Mouse (Mus musculus) cerebellum, adult 9-11 months (tissue): ENCODE data around the gene Thy1.

ENCODE experiments used
- DNase-seq: peaks from one replicate; pipeline ENCODE4 v3.0.0; 2022

The Thy1 gene

GRCm38 (mm10) chr9:44069252-44069651 is 26.1 kb downstream of the Thy1 start:
- DNase-seq = peak; percentile 43

DNA sequence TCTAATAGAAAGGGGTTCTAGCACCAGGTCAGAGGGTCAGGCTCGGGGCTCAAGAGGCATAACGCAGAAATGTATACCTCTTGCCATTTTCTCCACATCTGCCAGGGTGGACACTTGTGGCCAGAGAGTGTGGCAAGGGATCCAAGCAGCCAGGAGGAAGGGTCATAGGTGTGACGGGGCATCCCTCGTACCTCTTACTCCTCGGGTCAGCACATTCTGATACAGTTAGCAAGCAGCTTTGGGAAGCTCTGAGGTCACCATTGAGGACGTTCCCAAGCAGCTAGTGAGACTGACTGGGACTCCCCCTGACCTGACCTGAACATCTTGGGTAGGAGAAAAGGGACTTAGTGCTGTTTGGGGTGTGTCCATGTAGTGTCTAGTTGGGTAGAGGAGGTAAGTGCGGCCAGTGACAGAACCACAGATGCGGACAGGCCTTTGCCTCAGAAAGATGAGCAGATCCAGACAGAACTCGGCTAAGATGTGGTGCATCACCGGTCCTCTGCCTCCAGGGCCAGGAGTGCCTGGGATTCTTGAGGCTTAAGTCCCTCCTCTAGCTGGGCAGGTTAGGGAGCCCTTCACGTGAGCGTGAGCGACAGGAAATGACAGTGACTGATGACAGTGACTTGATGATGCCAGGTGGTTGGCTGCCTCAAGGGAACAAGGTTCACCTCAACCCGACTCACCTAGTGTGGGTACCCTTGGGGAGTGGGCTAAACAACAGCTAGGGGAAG is 27.1 kb downstream of the Thy1 start:
- peak; percentile 54 for DNase-seq

DNA sequence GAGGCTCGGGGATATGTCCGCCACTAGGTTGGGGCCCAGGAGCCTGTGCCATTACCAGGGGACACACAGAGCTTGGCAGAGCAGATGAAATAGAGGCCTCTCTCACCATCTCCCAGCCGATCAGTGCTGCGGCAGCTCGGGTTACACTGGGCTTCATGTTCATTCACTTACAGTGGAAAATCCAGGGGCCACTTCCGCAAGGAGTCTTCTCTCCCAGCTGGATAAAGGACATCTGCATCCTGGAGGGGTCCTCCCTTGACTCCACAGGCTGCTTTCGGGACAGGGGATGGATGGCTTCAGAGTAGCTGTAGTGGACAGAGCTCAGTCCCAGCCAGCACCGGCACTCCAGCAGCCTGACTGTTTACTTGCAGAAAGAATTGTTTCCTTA is 27.7 kb downstream of the Thy1 start:
- no peak for DNase-seq

GRCm38 (mm10) chr9:44071914-44072598 is 28.9 kb downstream of the Thy1 start:
- DNase-seq = peak; percentile 72

GRCm38 (mm10) chr9:44072599-44072915 is 29.4 kb downstream of the Thy1 start:
- DNase-seq = peak; percentile 69

GRCm38 (mm10) chr9:44073115-44073514 is 29.9 kb downstream of the Thy1 start:
- peak; percentile 76 for DNase-seq

DNA sequence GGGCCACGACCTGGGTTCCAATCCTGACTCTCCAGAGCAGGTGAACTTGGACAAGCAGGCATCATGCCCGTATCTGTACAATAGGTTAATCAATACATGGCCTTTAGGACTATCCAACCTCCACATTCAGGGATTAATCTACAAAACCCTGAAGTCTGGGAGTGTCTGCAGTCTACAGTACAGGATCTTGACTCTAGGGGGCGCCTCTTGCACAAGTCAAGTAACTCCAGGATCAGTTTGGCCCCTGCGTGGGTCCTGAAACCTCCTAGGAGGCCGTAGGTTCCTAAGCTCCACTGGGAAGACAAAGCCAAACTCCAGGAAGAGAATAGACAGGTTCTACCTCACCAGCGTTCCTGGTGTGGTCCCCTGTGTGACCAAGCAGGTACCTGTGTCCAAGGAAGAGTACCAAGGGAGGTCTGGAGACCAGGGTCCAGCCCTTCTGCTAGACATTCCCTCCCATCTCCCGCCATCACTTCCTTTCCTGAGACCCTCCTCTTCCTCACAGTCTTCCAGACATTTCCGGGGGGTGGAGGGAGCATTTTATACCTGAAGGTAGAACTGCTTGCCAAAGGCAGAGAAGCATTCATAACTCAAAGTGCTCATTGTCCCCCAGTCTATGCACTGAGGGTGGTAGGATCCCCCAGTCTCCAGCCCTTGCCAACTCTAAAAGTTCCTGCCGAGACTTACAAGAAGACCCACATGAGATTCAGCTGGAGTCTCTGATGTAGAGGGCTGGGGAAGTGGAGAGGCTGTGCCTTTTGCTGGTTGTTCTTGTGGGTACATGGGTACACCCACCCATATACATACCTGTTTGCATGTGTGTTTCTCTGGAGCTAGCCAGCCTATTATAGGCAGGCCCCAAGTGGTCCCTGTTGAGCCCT is 31.5 kb downstream of the Thy1 start:
- DNase-seq = peak; percentile 77

- DNase-seq = peak; percentile 75
These were observed 32.3 kb downstream of the Thy1 start for GRCm38 (mm10) chr9:44075276-44075995.

- DNase-seq = peak; percentile 72
These were observed 33.0 kb downstream of the Thy1 start for GRCm38 (mm10) chr9:44075996-44076763.

DNA sequence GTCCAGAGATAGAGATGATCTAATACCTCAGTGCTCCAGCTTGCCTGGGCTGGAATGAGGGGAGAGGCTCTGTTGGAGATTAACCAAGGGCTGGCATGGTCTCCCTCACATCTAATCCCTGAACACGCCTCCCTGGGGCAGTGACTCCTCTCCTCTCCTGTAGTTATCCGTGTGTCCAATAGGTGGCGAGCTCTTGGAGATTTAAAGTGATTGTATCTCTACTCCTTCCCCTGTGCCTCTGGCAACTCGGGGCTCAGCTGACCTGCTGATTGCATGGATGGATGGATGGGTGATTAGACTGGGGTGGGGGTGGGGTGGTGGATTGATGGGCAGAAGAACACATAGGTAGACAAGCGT is 33.6 kb downstream of the Thy1 start:
- DNase-seq = peak; percentile 86

DNA sequence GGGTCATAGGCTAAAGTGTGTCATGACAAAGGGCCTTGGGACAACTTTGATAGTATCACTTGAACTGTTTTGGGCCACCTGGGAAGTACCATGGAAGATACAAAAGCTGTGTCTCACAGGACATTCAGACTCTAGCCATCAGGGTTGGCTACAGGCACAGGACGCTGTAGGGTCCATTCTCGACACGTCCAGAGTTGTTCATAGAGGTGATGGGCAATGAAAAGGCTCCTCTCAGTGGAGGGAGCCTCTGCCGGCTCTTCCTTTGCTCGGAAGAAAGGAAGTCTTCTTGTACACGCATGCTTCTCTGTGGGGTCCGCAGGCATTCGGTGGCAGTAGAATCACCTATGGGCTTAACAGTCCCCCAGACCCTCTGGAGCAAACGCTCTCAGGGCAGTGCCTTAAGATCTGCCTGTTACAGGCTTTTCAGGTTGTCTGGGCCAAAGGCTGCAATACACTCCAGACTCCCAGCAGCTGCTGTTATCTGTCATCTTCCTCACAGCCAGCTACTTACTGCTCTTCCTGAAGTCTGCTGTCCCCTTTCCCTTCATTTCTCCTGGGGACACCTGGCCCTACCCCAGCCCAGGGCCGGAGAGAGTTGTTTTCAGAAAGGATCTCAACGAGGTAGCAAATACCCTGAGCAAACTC is 34.2 kb downstream of the Thy1 start:
- DNase-seq = peak; percentile 55

- DNase-seq = no peak
These were observed 35.1 kb downstream of the Thy1 start for GRCm38 (mm10) chr9:44078136-44078797.

DNA sequence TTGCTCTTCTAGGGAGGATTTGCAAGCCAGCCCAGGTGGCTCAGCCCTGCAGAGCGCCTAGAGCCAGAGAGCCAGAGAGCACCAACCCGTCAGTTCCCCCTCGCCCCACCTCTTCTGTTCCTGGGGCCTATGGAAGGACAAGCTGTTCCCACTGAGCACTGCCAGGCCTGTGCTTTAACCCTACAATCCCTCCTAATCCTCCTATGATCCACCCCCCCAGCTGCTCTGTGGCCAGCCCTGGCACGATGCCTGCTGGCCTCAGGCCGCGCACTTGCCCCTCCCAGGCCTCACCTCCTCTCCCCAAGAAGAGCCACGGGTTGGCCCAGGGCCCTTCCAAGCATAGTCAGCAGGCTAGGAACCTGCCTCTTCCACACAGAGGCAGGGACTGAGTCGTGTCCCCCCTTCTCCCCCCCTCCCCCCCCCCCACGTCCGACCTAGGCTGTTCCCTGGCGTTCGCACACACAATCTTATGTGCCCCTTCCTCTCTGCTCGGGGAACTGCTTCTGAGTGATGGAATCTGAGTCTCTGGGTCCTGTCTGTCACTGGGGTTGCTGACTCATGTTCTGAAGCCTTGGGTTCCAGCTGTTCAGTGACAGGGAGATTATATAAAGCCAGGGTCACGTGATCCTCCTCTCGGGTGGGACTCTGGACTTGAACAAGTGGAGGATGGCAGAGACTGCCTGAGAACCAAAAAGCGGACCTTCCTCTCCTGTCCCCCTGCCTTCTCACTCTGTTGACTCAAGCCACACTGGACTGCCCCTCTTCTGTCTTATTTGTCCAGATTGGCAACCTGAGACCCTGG is 36.0 kb downstream of the Thy1 start:
- peak; percentile 98 for DNase-seq

GRCm38 (mm10) chr9:44079997-44080780 is 37.0 kb downstream of the Thy1 start:
- peak; percentile 62 for DNase-seq

GRCm38 (mm10) chr9:44080953-44081352 is 37.8 kb downstream of the Thy1 start:
- DNase-seq = peak; percentile 73

- DNase-seq = peak; percentile 39
These were observed 38.4 kb downstream of the Thy1 start for GRCm38 (mm10) chr9:44081581-44081980.

GRCm38 (mm10) chr9:44082266-44082665 is 39.1 kb downstream of the Thy1 start:
- peak; percentile 56 for DNase-seq

GRCm38 (mm10) chr9:44083392-44084121 is 40.4 kb downstream of the Thy1 start:
- peak; percentile 75 for DNase-seq

GRCm38 (mm10) chr9:44084236-44084635 is 41.1 kb downstream of the Thy1 start:
- no peak for DNase-seq
